Mouse (Mus musculus) heart, adult 8-10 months (tissue): ENCODE data around the gene Abcg4. TPM values are rescaled to one million over a fixed set of nuclear protein-coding genes. Genes with fewer than 3 reads are reported as not detected.

ENCODE experiments used
- DNase-seq: peaks from one replicate; pipeline ENCODE4 v3.0.0; 2022; ENCODE audit warnings: low spot score
- total RNA-seq, 4 experiments: library from RNA; stranded (reverse); gene quantifications; 2 replicates each; pipeline ENCODE4 v1.2.4; 2022

Gene Abcg4
- total RNA-seq, 4 experiments from 2014 or later = 0.30 to 1.5 (median 0.52) TPM

- DNase-seq = no peak
Observed at GRCm38 (mm10) chr9:44286256-44286850, 2.1 kb downstream of the Abcg4 start.

GRCm38 (mm10) chr9:44283183-44283582 lies 5.2 kb downstream of the Abcg4 start:
- no peak for DNase-seq

- DNase-seq = no peak
Observed at GRCm38 (mm10) chr9:44269973-44270372, 18.4 kb downstream of the Abcg4 start.

GRCm38 (mm10) chr9:44269077-44269476 lies 19.3 kb downstream of the Abcg4 start:
- DNase-seq = peak; percentile 24

- DNase-seq = peak; percentile 14
Observed at GRCm38 (mm10) chr9:44268432-44268831, 20.0 kb downstream of the Abcg4 start, which contains the start of gene Nlrx1. TSS of gene Nlrx1 (minus strand) at chr9:44268599.

- peak; percentile 85 for DNase-seq
Observed at GRCm38 (mm10) chr9:44268027-44268360, 20.4 kb downstream of the Abcg4 start.

GRCm38 (mm10) chr9:44267319-44268026 lies 20.9 kb downstream of the Abcg4 start:
- no peak for DNase-seq

- no peak for DNase-seq
Observed at GRCm38 (mm10) chr9:44266478-44267226, 21.8 kb downstream of the Abcg4 start.

- no peak for DNase-seq
Observed at GRCm38 (mm10) chr9:44261388-44261787, 27.0 kb downstream of the Abcg4 start.

GRCm38 (mm10) chr9:44259014-44259413 lies 29.4 kb downstream of the Abcg4 start:
- DNase-seq = no peak

GRCm38 (mm10) chr9:44256213-44256612 lies 32.2 kb downstream of the Abcg4 start:
- DNase-seq = no peak

- DNase-seq = no peak
Observed at GRCm38 (mm10) chr9:44255136-44255521, 33.3 kb downstream of the Abcg4 start.

- no peak for DNase-seq
Observed at GRCm38 (mm10) chr9:44254508-44255135, 33.8 kb downstream of the Abcg4 start.

- no peak for DNase-seq
Observed at GRCm38 (mm10) chr9:44253441-44253840, 35.0 kb downstream of the Abcg4 start.

GRCm38 (mm10) chr9:44251314-44251713 lies 37.1 kb downstream of the Abcg4 start, which contains the start of gene Pdzd3:
TSS of gene Pdzd3 (minus strand) at chr9:44251471.
- DNase-seq = no peak

GRCm38 (mm10) chr9:44250445-44250844 lies 38.0 kb downstream of the Abcg4 start:
- DNase-seq = no peak

- peak; percentile 56 for DNase-seq
Observed at GRCm38 (mm10) chr9:44249181-44250146, 39.0 kb downstream of the Abcg4 start.

GRCm38 (mm10) chr9:44247907-44248306 lies 40.5 kb downstream of the Abcg4 start:
- no peak for DNase-seq

GRCm38 (mm10) chr9:44243621-44244020 lies 44.8 kb downstream of the Abcg4 start:
- no peak for DNase-seq

GRCm38 (mm10) chr9:44241418-44241817 lies 47.0 kb downstream of the Abcg4 start:
- no peak for DNase-seq

GRCm38 (mm10) chr9:44240911-44241310 lies 47.5 kb downstream of the Abcg4 start:
- DNase-seq = no peak
